Mouse (Mus musculus): ENCODE measurements around the gene Tmc8. TPM values are rescaled to one million over a fixed set of nuclear protein-coding genes. Genes with fewer than 3 reads are reported as not detected.

Tmc8 gene
- polyA plus RNA-seq, 1 experiment: 59.6 TPM

- H3K36me3 ChIP-seq (ENCODE audit: control insufficient read depth, insufficient read depth, low read length): peaks cover 58% of the 10 kb centered on the region
- H3K4me3 ChIP-seq (ENCODE audit: low read depth, low read length): no peak overlapping the region
- WGBS: 90% methylated on average over 7 of the region's 7 CpGs
- peaks cover 11% of the 10 kb centered on the region for H3K4me1 ChIP-seq (ENCODE audit: control insufficient read depth, insufficient read depth, insufficient read length, low read length)
- no peak overlapping the region for H3K27ac ChIP-seq (ENCODE audit: insufficient read depth, low read depth, low read length)
- no peaks in the 10 kb centered on the region for H3K27me3 ChIP-seq (ENCODE audit: control insufficient read depth, insufficient read depth, low read length)
- TF ChIP-seq CTCF (IDR thresholded peaks at IDR 0.05; ENCODE audit: extremely low read depth, insufficient read length, insufficient replicate concordance, low read depth, low read length): no peak
- TF ChIP-seq POLR2A (IDR thresholded peaks at IDR 0.05; ENCODE audit: low read depth, low read length): no peak
These were observed 9.5 kb upstream of the Tmc8 start for GRCm38 (mm10) chr11:117772352-117772751.

DNA sequence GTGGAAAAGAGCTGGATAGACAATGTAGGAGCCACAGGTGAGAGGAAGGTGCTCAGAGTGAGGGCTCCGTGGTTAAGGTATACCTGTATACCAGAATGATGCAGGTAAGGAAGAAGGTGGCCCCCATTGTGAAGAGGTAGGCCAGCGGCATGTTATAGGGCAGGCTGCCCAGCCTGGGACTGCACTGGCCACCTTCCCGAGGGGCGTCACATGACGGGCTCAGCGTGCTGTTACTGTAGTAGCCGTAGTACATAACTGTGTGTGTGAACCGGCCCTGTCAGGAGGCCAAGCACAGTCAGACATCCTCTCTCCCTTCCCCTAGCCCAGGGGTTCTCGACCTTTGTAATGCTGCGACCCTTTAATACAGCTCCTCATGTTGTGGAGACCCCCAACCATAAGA lies 7.0 kb upstream of the Tmc8 start:
- Histone ChIP-seq H3K36me3 (ENCODE audit: control insufficient read depth, insufficient read depth, low read length) (peaks cover 63% of the 10 kb centered on the region), H3K4me1 (ENCODE audit: control insufficient read depth, insufficient read depth, insufficient read length, low read length) (peaks cover 13% of the 10 kb centered on the region), H3K4me3 (ENCODE audit: low read depth, low read length) (no peak overlapping the region), H3K27ac (ENCODE audit: insufficient read depth, low read depth, low read length) (no peak overlapping the region), H3K27me3 (ENCODE audit: control insufficient read depth, insufficient read depth, low read length) (no peaks in the 10 kb centered on the region)
- WGBS: 91% methylated on average over 10 of the region's 10 CpGs
- TF ChIP-seq CTCF (IDR thresholded peaks at IDR 0.05; ENCODE audit: extremely low read depth, insufficient read length, insufficient replicate concordance, low read depth, low read length) (no peak), POLR2A (IDR thresholded peaks at IDR 0.05; ENCODE audit: low read depth, low read length) (no peak)

DNA sequence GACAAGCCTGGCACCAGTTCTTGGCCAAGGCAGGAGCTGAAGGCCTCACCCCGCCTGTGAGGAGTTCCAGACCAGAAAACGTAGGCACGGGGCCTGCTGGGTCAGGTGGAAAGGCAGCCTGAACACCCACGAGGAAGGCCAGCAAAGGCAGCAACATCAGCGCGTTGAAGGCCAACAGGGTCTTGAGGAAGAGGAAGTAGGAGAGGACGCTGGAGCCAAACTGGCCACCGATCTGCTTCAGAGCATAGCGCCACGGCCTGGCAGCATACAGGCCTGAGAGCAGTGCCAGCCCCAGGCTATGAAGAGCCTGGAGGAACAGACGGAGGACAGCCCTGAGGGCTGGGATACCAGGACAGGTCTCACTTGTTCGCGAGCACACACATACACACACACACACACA lies 6.3 kb upstream of the Tmc8 start:
- Histone ChIP-seq H3K27ac (ENCODE audit: insufficient read depth, low read depth, low read length) (no peak overlapping the region), H3K36me3 (ENCODE audit: control insufficient read depth, insufficient read depth, low read length) (peaks cover 57% of the 10 kb centered on the region), H3K27me3 (ENCODE audit: control insufficient read depth, insufficient read depth, low read length) (no peaks in the 10 kb centered on the region), H3K4me3 (ENCODE audit: low read depth, low read length) (no peak overlapping the region), H3K4me1 (ENCODE audit: control insufficient read depth, insufficient read depth, insufficient read length, low read length) (peaks cover 13% of the 10 kb centered on the region)
- 88% methylated on average over 13 of the region's 13 CpGs for WGBS
- TF ChIP-seq POLR2A (IDR thresholded peaks at IDR 0.05; ENCODE audit: low read depth, low read length): no peak
- TF ChIP-seq CTCF (IDR thresholded peaks at IDR 0.05; ENCODE audit: extremely low read depth, insufficient read length, insufficient replicate concordance, low read depth, low read length): no peak

DNA sequence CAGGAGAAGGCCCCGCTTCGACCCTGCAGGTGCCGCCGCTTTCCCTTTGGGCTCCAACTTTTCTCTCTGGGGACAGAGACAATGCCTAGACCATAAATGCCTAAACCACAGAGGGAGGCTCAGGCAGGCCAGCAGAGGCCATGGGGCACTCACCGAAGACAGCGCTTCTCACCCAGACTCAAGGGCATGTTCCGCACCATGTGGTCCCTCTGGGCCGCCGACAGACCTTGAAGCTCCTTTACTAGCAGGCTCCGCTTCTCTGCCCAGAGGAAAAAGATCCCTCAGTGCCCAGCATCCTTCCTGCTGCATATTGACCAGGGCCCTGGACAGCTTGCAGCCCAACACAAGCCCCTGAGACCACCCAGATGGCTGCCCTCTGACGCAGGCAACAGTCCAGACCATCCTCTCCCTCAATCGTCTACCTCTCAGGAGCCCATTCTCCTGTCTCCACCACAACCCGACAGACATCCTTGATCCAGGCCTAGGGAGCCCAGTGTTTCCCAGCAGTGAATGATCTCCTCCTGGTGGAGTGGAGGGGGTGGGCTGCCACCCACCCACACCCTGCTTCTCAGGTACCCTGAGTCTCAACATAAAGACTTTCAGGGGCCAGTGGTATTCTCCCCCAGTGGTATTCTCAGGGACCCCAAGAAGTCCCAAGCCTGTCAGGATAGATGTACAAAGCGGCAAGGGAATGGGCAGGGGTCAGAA lies 5.6 kb upstream of the Tmc8 start:
- Histone ChIP-seq H3K27me3 (ENCODE audit: control insufficient read depth, insufficient read depth, low read length) (no peaks in the 10 kb centered on the region), H3K36me3 (ENCODE audit: control insufficient read depth, insufficient read depth, low read length) (peaks cover 54% of the 10 kb centered on the region), H3K4me1 (ENCODE audit: control insufficient read depth, insufficient read depth, insufficient read length, low read length) (peaks cover 16% of the 10 kb centered on the region), H3K27ac (ENCODE audit: insufficient read depth, low read depth, low read length) (no peak overlapping the region), H3K4me3 (ENCODE audit: low read depth, low read length) (no peak overlapping the region)
- 90% methylated on average over 14 of the region's 14 CpGs for WGBS
- no peak for TF ChIP-seq POLR2A (IDR thresholded peaks at IDR 0.05; ENCODE audit: low read depth, low read length)
- no peak for TF ChIP-seq CTCF (IDR thresholded peaks at IDR 0.05; ENCODE audit: extremely low read depth, insufficient read length, insufficient replicate concordance, low read depth, low read length)

GRCm38 (mm10) chr11:117777111-117777510 lies 4.8 kb upstream of the Tmc8 start:
- H3K4me3 ChIP-seq (ENCODE audit: low read depth, low read length): no peak overlapping the region
- H3K27me3 ChIP-seq (ENCODE audit: control insufficient read depth, insufficient read depth, low read length): no peaks in the 10 kb centered on the region
- 84% methylated on average over 5 of the region's 5 CpGs for WGBS
- peaks cover 48% of the 10 kb centered on the region for H3K36me3 ChIP-seq (ENCODE audit: control insufficient read depth, insufficient read depth, low read length)
- peaks cover 24% of the 10 kb centered on the region for H3K4me1 ChIP-seq (ENCODE audit: control insufficient read depth, insufficient read depth, insufficient read length, low read length)
- H3K27ac ChIP-seq (ENCODE audit: insufficient read depth, low read depth, low read length): peak overlapping the region; percentile 3; the same call in 1 of the 2 replicates
- TF ChIP-seq CTCF (IDR thresholded peaks at IDR 0.05; ENCODE audit: extremely low read depth, insufficient read length, insufficient replicate concordance, low read depth, low read length) (no peak), POLR2A (IDR thresholded peaks at IDR 0.05; ENCODE audit: low read depth, low read length) (no peak)

- WGBS: 94% methylated on average over 11 of the region's 11 CpGs
- Histone ChIP-seq H3K36me3 (ENCODE audit: control insufficient read depth, insufficient read depth, low read length) (peaks cover 40% of the 10 kb centered on the region), H3K4me3 (ENCODE audit: low read depth, low read length) (no peak overlapping the region), H3K27me3 (ENCODE audit: control insufficient read depth, insufficient read depth, low read length) (no peaks in the 10 kb centered on the region), H3K27ac (ENCODE audit: insufficient read depth, low read depth, low read length) (no peak overlapping the region), H3K4me1 (ENCODE audit: control insufficient read depth, insufficient read depth, insufficient read length, low read length) (peaks cover 26% of the 10 kb centered on the region)
- TF ChIP-seq CTCF (IDR thresholded peaks at IDR 0.05; ENCODE audit: extremely low read depth, insufficient read length, insufficient replicate concordance, low read depth, low read length): no peak
- no peak for TF ChIP-seq POLR2A (IDR thresholded peaks at IDR 0.05; ENCODE audit: low read depth, low read length)
These were observed 3.8 kb upstream of the Tmc8 start for GRCm38 (mm10) chr11:117778031-117778430.

GRCm38 (mm10) chr11:117778851-117779433 lies 2.9 kb upstream of the Tmc8 start:
- 29% methylated on average over 12 of the region's 12 CpGs for WGBS
- Histone ChIP-seq H3K36me3 (ENCODE audit: control insufficient read depth, insufficient read depth, low read length) (peaks cover 32% of the 10 kb centered on the region), H3K27me3 (ENCODE audit: control insufficient read depth, insufficient read depth, low read length) (no peaks in the 10 kb centered on the region), H3K4me1 (ENCODE audit: control insufficient read depth, insufficient read depth, insufficient read length, low read length) (peaks cover 31% of the 10 kb centered on the region), H3K4me3 (ENCODE audit: low read depth, low read length) (peak overlapping the region; percentile 80), H3K27ac (ENCODE audit: insufficient read depth, low read depth, low read length) (peak overlapping the region; percentile 97)
- no peak for TF ChIP-seq POLR2A (IDR thresholded peaks at IDR 0.05; ENCODE audit: low read depth, low read length)
- TF ChIP-seq CTCF (IDR thresholded peaks at IDR 0.05; ENCODE audit: extremely low read depth, insufficient read length, insufficient replicate concordance, low read depth, low read length): no peak

All from small intestine, adult 2 months (tissue).